Mouse (Mus musculus) forebrain, postnatal 0 days (tissue): ENCODE measurements around the gene Gm30191. TPM values are rescaled to one million over a fixed set of nuclear protein-coding genes. Genes with fewer than 3 reads are reported as not detected.
A peak's percentile ranks its signal among the peaks of the same experiment; 100 is the strongest.

Experiments
- ATAC-seq: fragments of 200-750 bp; cut with Nextera tagmentation; 2 replicates; pipeline ENCODE4 v1.8.0; 2017; ENCODE audit warnings: mild to moderate bottlenecking, moderate library complexity
- DNase-seq: peaks from one replicate; pipeline ENCODE4 v3.0.0-alpha.2; 2015
- H3K27ac ChIP-seq: fragments of 300-500 bp; sonication (generic); 2 replicates; pipeline ENCODE4 v1.5.1; 2014; ENCODE audit warnings: low read depth, mild to moderate bottlenecking, antibody characterized with exemption, low read length, moderate library complexity, mixed read lengths
- H3K27me3 ChIP-seq: fragments of 300-500 bp; sonication (generic); 2 replicates; pipeline ENCODE4 v1.6.1; 2014; ENCODE audit warnings: mild to moderate bottlenecking, low read length, mixed read lengths; ENCODE audit not compliant: insufficient read depth
- H3K36me3 ChIP-seq: fragments of 300-500 bp; sonication (generic); 2 replicates; pipeline ENCODE4 v1.6.1; 2014; ENCODE audit warnings: mild to moderate bottlenecking, moderate library complexity; ENCODE audit not compliant: insufficient read depth
- H3K4me1 ChIP-seq: fragments of 300-500 bp; sonication (generic); 2 replicates; pipeline ENCODE4 v1.6.1; 2014; ENCODE audit warnings: antibody characterized with exemption; ENCODE audit not compliant: insufficient read depth
- H3K4me2 ChIP-seq: fragments of 300-500 bp; sonication (generic); 2 replicates; pipeline ENCODE4 v1.6.1; 2014; ENCODE audit warnings: low read depth, mild to moderate bottlenecking, moderate library complexity
- H3K4me3 ChIP-seq: fragments of 300-500 bp; sonication (generic); 2 replicates; pipeline ENCODE4 v1.5.1; 2014; ENCODE audit warnings: low read depth, low read length, mixed read lengths
- H3K9ac ChIP-seq: fragments of 300-500 bp; sonication (generic); 2 replicates; pipeline ENCODE4 v1.6.1; 2014; ENCODE audit warnings: mild to moderate bottlenecking
- H3K9me3 ChIP-seq: fragments of 300-500 bp; sonication (generic); 2 replicates; pipeline ENCODE4 v1.6.1; 2016; ENCODE audit warnings: low read length
- CTCF ChIP-seq: sonication (generic); IDR thresholded peaks from 2 replicates; pipeline ENCODE4 v1.5.1; 2016; ENCODE audit warnings: antibody characterized with exemption, control low read depth, low read depth
- WGBS: fragments of 180-500 bp; shearing (Covaris S2); extraction: QIAGEN DNeasy Blood & Tissue Kit; methylation state at CpG from one replicate; pipeline ENCODE4 v1.1.7; 2014; 5-methylcytosine and 5-hydroxymethylcytosine counted together
- polyA plus RNA-seq: library from polyadenylated mRNA; unstranded; fragments of >200 nt; fragmentation: Nextera tagmentation; extraction: Ambion mirVana; gene quantifications from 2 replicates; pipeline ENCODE4 v1.2.1, GENCODE M21; 2015
- total RNA-seq: library from RNA; depleted of rRNA; stranded (reverse); fragments of >200 nt; gene quantifications from 2 replicates; pipeline ENCODE4 v1.2.3, GENCODE M21; 2014

Gene Gm30191
- total and polyA plus RNA-seq, 2 experiments from 2014 or later, result 0.25 TPM; not detected in 1

DNA sequence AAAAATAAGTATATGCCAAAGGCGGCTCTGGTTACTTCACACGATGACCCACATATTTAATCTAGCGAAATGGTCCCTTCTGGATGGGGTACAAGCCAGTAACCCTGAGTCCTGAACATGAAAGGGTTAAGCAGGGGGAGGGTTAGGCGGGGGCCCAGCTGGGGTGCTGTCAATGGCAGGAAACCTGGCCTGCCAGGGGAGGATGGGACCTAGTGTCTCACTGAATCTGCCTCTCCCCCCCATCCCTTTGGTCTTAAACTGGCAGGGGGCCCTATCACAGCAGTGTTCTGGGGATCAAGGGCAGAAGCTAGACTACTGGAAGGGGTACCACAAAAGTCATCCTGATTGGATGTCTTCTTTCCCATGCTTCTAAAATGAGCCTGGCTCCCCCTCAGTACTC, 9.1 kb downstream of the Gm30191 start:
- ATAC-seq (no peak), DNase-seq (no peak)
- Histone ChIP-seq H3K27ac (no peak overlapping the region), H3K9me3 (no peaks in the 10 kb centered on the region), H3K9ac (no peak overlapping the region), H3K36me3 (no peaks in the 10 kb centered on the region), H3K4me3 (no peak overlapping the region), H3K27me3 (peaks cover 22% of the 10 kb centered on the region), H3K4me1 (0 out of 2 replicates have a peak, but pooled peaks cover 4% of the 10 kb centered on the region), H3K4me2 (no peak overlapping the region)
- no peak for TF ChIP-seq CTCF
- WGBS, result 30% methylated on average over 4 of the region's 4 CpGs

DNA sequence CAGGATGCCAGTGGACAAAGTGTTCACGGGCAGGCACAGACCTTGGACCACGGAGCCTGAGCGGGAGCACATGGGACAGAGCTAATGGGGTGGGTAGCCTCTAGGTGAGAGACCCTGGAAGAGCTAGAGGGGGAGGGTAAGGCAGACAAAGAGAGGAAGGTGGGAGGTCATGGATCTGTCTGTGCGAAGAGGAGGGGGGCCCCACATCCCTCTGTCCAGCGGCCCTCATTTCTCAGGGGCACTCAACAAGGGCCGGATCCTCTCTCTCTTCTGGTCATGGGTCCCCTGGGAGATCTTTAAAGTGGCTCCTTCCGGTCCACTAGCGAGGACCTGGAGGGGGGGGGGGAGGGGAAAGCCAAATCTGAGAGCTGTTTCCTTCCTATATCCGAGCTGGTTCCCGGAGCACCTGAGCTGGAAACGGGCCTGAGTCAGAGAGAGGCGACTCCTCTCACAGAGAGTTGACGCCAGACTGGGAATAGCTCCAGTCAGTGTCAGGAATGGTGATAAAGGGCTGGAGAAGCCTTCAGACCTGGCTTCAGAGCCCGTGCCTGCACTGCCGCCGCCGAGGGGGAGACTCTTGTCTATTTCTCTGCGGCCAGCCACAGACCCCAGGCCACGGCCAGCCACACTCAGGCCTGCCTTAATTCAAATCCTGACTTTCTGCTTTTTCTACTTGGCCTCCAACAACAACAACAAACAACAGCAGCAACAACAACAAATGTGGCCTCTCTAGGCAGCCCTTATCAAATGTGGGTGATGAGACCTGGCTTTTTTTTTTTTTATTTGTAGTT, 9.9 kb downstream of the Gm30191 start:
- no peak overlapping the region for H3K4me3 ChIP-seq
- H3K4me2 ChIP-seq, result no peak overlapping the region
- no peak overlapping the region for H3K27ac ChIP-seq
- H3K4me1 ChIP-seq, result 0 out of 2 replicates have a peak, but pooled peaks cover 4% of the 10 kb centered on the region
- DNase-seq (no peak), ATAC-seq (no peak)
- H3K9ac ChIP-seq, result no peak overlapping the region
- peaks cover 22% of the 10 kb centered on the region for H3K27me3 ChIP-seq
- no peaks in the 10 kb centered on the region for H3K9me3 ChIP-seq
- WGBS, result 21% methylated on average over 19 of the region's 19 CpGs
- no peak for TF ChIP-seq CTCF
- H3K36me3 ChIP-seq, result no peaks in the 10 kb centered on the region

DNA sequence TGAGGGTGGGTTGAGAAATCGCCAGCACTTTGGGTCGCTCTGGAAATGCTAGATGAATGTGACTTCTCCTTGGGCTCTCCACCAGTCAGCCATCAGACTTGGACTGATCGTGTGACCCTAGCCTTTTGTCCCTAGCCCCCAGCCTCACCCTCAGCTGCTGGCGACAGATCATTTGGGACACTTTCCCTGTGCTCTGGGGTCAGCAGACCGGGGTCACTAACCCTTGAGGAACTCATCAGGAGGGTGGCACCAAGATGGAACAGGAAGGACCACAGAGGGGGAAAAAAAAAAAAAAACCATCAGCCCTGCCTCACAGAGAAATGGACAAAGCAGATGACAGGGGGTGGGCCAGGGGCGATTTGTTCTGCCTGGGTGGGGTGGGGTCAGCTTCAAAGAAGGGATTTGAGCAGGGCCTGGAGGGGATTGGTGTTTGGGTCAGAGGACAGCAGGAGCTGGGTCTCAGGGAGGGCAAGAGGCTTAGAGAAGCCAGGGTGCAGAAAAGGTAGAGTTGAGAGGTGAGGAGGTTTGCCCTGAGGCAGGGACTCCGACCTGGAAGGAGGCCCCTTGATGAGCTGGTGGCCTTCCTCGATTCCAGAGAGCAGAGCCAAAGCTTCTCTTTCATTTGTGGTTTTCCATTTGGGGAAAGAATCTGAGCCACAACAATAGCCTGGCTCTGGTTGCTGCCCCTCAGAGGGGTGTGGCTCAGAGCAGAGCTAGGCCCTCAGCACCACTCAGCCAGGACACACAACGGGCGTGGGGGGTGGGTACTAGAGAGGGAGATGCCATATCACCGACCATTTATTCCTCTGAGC, 10.7 kb downstream of the Gm30191 start:
- H3K27ac ChIP-seq, result no peak overlapping the region
- no peaks in the 10 kb centered on the region for H3K9me3 ChIP-seq
- no peak overlapping the region for H3K4me3 ChIP-seq
- H3K9ac ChIP-seq, result no peak overlapping the region
- 19% methylated on average over 11 of the region's 11 CpGs for whole genome bisulfite sequencing
- DNase-seq (no peak), ATAC-seq (no peak)
- no peaks in the 10 kb centered on the region for H3K4me1 ChIP-seq
- no peak overlapping the region for H3K4me2 ChIP-seq
- H3K36me3 ChIP-seq, result no peaks in the 10 kb centered on the region
- peaks cover 18% of the 10 kb centered on the region for H3K27me3 ChIP-seq
- no peak for TF ChIP-seq CTCF

DNA sequence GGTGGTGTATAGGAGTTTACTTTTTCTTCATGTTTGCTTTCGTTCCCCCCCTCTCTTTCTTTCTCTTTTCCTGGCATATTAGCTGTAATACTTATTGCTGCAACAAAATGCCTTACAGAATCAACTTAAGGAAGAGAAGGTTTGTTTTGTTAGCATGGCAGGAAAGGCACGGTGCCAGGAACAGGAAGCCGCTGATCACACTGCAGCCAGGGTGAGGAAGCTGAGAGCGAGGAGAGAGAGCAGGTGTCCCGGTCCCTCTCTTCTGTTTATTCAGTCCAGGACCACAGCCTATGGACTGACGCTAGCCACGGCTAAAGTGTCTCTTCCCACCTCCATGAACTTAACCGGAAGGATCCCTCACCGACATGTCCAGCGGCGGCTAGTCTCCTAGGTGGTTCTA, 11.6 kb downstream of the Gm30191 start:
- Histone ChIP-seq H3K4me2 (no peak overlapping the region), H3K4me1 (no peaks in the 10 kb centered on the region), H3K9ac (no peak overlapping the region), H3K4me3 (no peak overlapping the region), H3K27ac (no peak overlapping the region), H3K36me3 (no peaks in the 10 kb centered on the region), H3K27me3 (peaks cover 9% of the 10 kb centered on the region), H3K9me3 (no peaks in the 10 kb centered on the region)
- ATAC-seq (no peak), DNase-seq (no peak)
- WGBS, result 61% methylated on average over 11 of the region's 11 CpGs
- no peak for TF ChIP-seq CTCF

DNA sequence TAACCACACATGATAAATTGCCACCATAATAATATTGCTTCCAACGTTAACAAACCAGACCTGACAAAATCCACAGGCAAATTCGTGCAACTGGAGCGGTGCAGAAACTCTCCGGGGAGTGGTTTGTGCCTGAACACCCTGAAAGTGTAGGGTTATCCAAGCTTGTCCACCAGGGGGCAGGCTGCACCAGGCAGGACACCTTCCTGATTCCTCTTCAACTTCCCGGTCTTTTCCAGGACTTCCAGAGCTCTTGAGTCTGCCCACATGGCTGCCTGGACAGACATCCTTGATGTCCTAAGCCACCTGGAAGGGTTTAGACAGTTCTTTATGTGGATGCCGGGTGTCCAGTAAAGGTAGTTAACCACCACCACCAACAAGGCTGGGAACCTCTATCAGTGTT, 16.5 kb downstream of the Gm30191 start:
- H3K9me3 ChIP-seq, result no peaks in the 10 kb centered on the region
- no peaks in the 10 kb centered on the region for H3K27me3 ChIP-seq
- H3K4me2 ChIP-seq, result no peak overlapping the region
- ATAC-seq (no peak), DNase-seq (no peak)
- no peak overlapping the region for H3K27ac ChIP-seq
- no peak overlapping the region for H3K4me3 ChIP-seq
- no peak overlapping the region for H3K9ac ChIP-seq
- no peaks in the 10 kb centered on the region for H3K4me1 ChIP-seq
- H3K36me3 ChIP-seq, result no peaks in the 10 kb centered on the region
- 41% methylated on average over 6 of the region's 6 CpGs for WGBS
- peak; percentile 66 for TF ChIP-seq CTCF

DNA sequence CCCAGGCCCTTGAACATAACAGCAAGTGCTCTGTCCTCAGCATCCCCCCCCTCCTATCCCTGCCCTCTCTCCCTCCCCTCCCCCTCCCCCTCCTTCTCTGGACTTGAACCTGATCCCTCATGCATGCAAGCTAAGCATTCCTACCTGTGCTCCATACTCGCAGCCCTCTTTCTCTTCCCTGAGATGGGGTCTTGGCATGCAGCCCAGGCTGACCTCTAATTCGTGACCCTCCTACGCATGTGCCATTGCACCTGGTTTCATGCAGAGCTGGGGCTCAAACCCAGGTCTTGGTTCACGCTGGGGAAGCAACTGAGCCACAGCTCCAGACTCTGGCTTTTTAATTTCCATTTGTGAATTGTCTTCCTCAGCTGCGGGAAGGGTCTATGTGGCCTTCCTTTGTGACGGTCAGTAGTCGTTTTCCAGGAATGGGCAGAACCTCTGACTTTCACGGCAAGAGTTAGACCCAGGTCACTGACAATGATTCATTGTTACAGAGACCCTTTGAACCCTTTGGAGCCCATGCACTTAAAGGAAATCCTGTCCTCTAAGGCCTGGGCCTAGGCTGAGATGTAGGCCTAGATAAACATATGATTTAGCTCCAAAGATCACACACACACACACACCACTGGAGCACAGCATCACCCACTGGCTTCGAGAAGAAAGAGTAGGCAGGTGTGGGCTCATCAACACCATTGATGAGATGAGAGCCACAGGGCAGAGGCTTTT, 19.3 kb downstream of the Gm30191 start:
- no peaks in the 10 kb centered on the region for H3K36me3 ChIP-seq
- H3K4me3 ChIP-seq, result no peak overlapping the region
- H3K27ac ChIP-seq, result no peak overlapping the region
- no peaks in the 10 kb centered on the region for H3K27me3 ChIP-seq
- H3K9me3 ChIP-seq, result no peaks in the 10 kb centered on the region
- ATAC-seq, result no peak
- H3K4me1 ChIP-seq, result no peaks in the 10 kb centered on the region
- no peak overlapping the region for H3K9ac ChIP-seq
- WGBS, result 70% methylated on average over 9 of the region's 9 CpGs
- no peak for TF ChIP-seq CTCF
- no peak overlapping the region for H3K4me2 ChIP-seq
- DNase-seq, result no peak
